Mouse (Mus musculus): ENCODE results near the gene Nedd4. TPM values are rescaled to one million over a fixed set of nuclear protein-coding genes. Genes with fewer than 3 reads are reported as not detected.

Nedd4 gene
- polyA plus RNA-seq, 1 experiment from 2014 or later: 415 TPM

Other genes with a start within 250 kb of the Nedd4 start
- gene Mns1, start 224.3 kb upstream of the Nedd4 start, polyA plus RNA-seq (2015; fragmentation: Nextera tagmentation; extraction: Ambion mirVana): 12.1 and 16.4 TPM in 2 replicates
- gene Tex9, start 170.1 kb upstream of the Nedd4 start, polyA plus RNA-seq (2015; fragmentation: Nextera tagmentation; extraction: Ambion mirVana): 27.4 and 33.3 TPM in 2 replicates
- gene Rfx7, start 130.1 kb upstream of the Nedd4 start, polyA plus RNA-seq (2015; fragmentation: Nextera tagmentation; extraction: Ambion mirVana): 17.2 and 18.6 TPM in 2 replicates
- gene Prtg, start 144.5 kb downstream of the Nedd4 start, polyA plus RNA-seq (2015; fragmentation: Nextera tagmentation; extraction: Ambion mirVana): 0.19 and 0.21 TPM in 2 replicates